Mouse (Mus musculus) gastrocnemius, adult 18-20 months (tissue): ENCODE results near the gene Clic1. TPM values are rescaled to one million over a fixed set of nuclear protein-coding genes. Genes with fewer than 3 reads are reported as not detected.

Experiments
- total RNA-seq, 2 experiments: library from RNA; stranded (reverse); gene quantifications; 2 replicates each; pipeline ENCODE4 v1.2.3; 2021

The Clic1 gene
- total RNA-seq, 2 experiments from 2014 or later: 7.5 to 11.6 TPM

Other genes with a start within 250 kb of the Clic1 start
- under 1 TPM in 1 of 2 experiments, not detected in 1; 0.21 TPM for gene Cyp21a1, start 245.4 kb upstream of the Clic1 start, total RNA-seq
- gene Stk19, start 213.0 kb upstream of the Clic1 start, total RNA-seq: 1 to 10 TPM; 6.6 to 7.6 TPM
- gene Dxo, start 212.9 kb upstream of the Clic1 start, total RNA-seq: 1 to 10 TPM; 8.3 to 8.8 TPM
- 10 to 100 TPM; 20.8 to 21.3 TPM for gene Skiv2l, start 199.8 kb upstream of the Clic1 start, total RNA-seq
- gene Nelfe, start 199.6 kb upstream of the Clic1 start, total RNA-seq: 10 to 100 TPM in 1 of 2 experiments, 1 to 10 TPM in 1; 9.0 to 12.0 TPM
- 1 to 10 TPM; 2.9 to 6.9 TPM for gene Cfb, start 187.4 kb upstream of the Clic1 start, total RNA-seq
- 1 to 10 TPM; 5.9 to 6.9 TPM for gene Zbtb12, start 170.5 kb upstream of the Clic1 start, total RNA-seq
- gene Gm20547, start 167.9 kb upstream of the Clic1 start, total RNA-seq: not detected
- gene C2, start 151.7 kb upstream of the Clic1 start, total RNA-seq: 1 to 10 TPM; 1.5 to 1.6 TPM
- gene Ehmt2, start 151.5 kb upstream of the Clic1 start, total RNA-seq: 10 to 100 TPM; 26.7 to 29.5 TPM
- gene Slc44a4, start 135.5 kb upstream of the Clic1 start, total RNA-seq: not detected
- gene Neu1, start 118.7 kb upstream of the Clic1 start, total RNA-seq: 10 to 100 TPM in 1 of 2 experiments, 1 to 10 TPM in 1; 9.1 to 10.2 TPM
- gene Hspa1b, start 90.7 kb upstream of the Clic1 start, total RNA-seq: 10 to 100 TPM; 11.4 to 94.8 TPM
- not detected for gene Gm20481, start 80.1 kb upstream of the Clic1 start, total RNA-seq
- 10 to 100 TPM; 16.6 to 99.8 TPM for gene Hspa1a, start 77.8 kb upstream of the Clic1 start, total RNA-seq
- 10 to 100 TPM; 31.8 to 33.6 TPM for gene Hspa1l, start 77.3 kb upstream of the Clic1 start, total RNA-seq
- 10 to 100 TPM; 14.0 to 17.1 TPM for gene Lsm2, start 68.1 kb upstream of the Clic1 start, total RNA-seq
- 10 to 100 TPM; 38.2 TPM for gene Vars, start 49.0 kb upstream of the Clic1 start, total RNA-seq
- gene Vwa7, start 33.4 kb upstream of the Clic1 start, total RNA-seq: 10 to 100 TPM; 13.2 to 16.8 TPM
- gene Sapcd1, start 21.9 kb upstream of the Clic1 start, total RNA-seq: not detected
- under 1 TPM in 1 of 2 experiments, not detected in 1; 0.28 TPM for gene Msh5, start 3.2 kb upstream of the Clic1 start, total RNA-seq
- 1 to 10 TPM; 4.5 to 8.7 TPM for gene Ddah2, start 9.1 kb downstream of the Clic1 start, total RNA-seq
- gene Ly6g6c, start 15.4 kb downstream of the Clic1 start, total RNA-seq: not detected
- not detected for gene Mpig6b, start 16.2 kb downstream of the Clic1 start, total RNA-seq
- gene Ly6g6e, start 26.9 kb downstream of the Clic1 start, total RNA-seq: not detected
- 1 to 10 TPM in 1 of 2 experiments, not detected in 1; 3.0 TPM for gene Ly6g6d, start 28.1 kb downstream of the Clic1 start, total RNA-seq
- not detected for gene Ly6g6f, start 35.6 kb downstream of the Clic1 start, total RNA-seq
- 10 to 100 TPM; 85.3 to 87.7 TPM for gene Abhd16a, start 39.3 kb downstream of the Clic1 start, total RNA-seq
- gene Ly6g5c, start 58.3 kb downstream of the Clic1 start, total RNA-seq: not detected
- not detected for gene Ly6g5b, start 65.5 kb downstream of the Clic1 start, total RNA-seq
- 1 to 10 TPM; 8.7 to 9.0 TPM for gene Gpank1, start 71.5 kb downstream of the Clic1 start, total RNA-seq
- 100 to 1,000 TPM; 176 to 183 TPM for gene Csnk2b, start 72.1 kb downstream of the Clic1 start, total RNA-seq
- gene D17H6S53E, start 76.4 kb downstream of the Clic1 start, total RNA-seq: 10 to 100 TPM; 12.6 to 16.6 TPM
- not detected for gene Apom, start 82.1 kb downstream of the Clic1 start, total RNA-seq
- gene Bag6, start 85.2 kb downstream of the Clic1 start, total RNA-seq: 100 to 1,000 TPM; 233 to 265 TPM
- 100 to 1,000 TPM; 102 to 111 TPM for gene Prrc2a, start 114.9 kb downstream of the Clic1 start, total RNA-seq
- 1 to 10 TPM in 1 of 2 experiments, under 1 TPM in 1; 0.84 to 1.1 TPM for gene Aif1, start 126.1 kb downstream of the Clic1 start, total RNA-seq
- gene Lst1, start 138.5 kb downstream of the Clic1 start, total RNA-seq: 1 to 10 TPM in 1 of 2 experiments, not detected in 1; 1.1 TPM
- under 1 TPM in 1 of 2 experiments, not detected in 1; 0.38 TPM for gene Ltb, start 144.5 kb downstream of the Clic1 start, total RNA-seq
- gene Tnf, start 152.0 kb downstream of the Clic1 start, total RNA-seq: not detected
- gene Lta, start 155.4 kb downstream of the Clic1 start, total RNA-seq: under 1 TPM; 0.43 to 0.48 TPM
- gene Gm16181, start 170.9 kb downstream of the Clic1 start, total RNA-seq: not detected
- 1 to 10 TPM; 1.1 to 1.8 TPM for gene Atp6v1g2, start 183.7 kb downstream of the Clic1 start, total RNA-seq
- 1 to 10 TPM; 7.0 to 7.2 TPM for gene Nfkbil1, start 185.8 kb downstream of the Clic1 start, total RNA-seq
- 10 to 100 TPM; 83.5 to 83.8 TPM for gene Ddx39b, start 191.8 kb downstream of the Clic1 start, total RNA-seq
- gene H2-D1, start 212.8 kb downstream of the Clic1 start, total RNA-seq: 10 to 100 TPM; 36.3 to 59.0 TPM